Mouse (Mus musculus): ENCODE results near the gene Rps3a1.

DNA sequence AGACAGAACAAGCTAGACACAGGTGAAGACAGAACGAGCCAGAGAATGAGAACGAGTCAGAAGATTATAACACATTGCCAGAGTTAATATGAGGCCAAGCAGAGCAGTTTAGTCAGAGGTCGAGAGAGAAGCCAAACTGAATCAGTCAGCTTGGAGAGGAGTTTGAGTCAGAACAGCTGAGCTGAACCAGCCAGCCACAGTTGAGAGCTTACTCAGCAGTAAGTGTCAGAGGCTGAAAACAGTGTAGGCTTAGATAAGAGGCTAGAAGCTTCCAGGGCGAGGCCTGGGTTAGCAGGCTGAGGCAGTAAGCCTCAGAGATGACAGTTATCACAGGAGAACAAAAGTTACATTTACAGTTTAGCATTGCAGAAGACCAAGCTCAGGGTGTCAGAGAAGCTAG, 33.9 kb downstream of the Rps3a1 start:
- no peak for TF ChIP-seq CTCF (IDR thresholded peaks at IDR 0.05; ENCODE audit: borderline replicate concordance, control insufficient read depth, extremely low read depth, insufficient read depth, low read length, poor library complexity)
- no peak for TF ChIP-seq POLR2A (IDR thresholded peaks at IDR 0.05; ENCODE audit: control insufficient read depth, extremely low read depth, insufficient read depth, low read length, poor library complexity)
